ENCODE assay signal across 8 mouse cellular contexts in genomic region chr3:119949041-119949470, GRCm38 (mm10).
DNase-seq lines count a peak whose midpoint lies in the region; ATAC-seq lines count a peak whose summit lies in the region.

No protein-coding gene starts in this region.

- no peaks in the 10 kb centered on the region for H3K36me3 ChIP-seq in forebrain, embryonic 11.5 days (ENCODE audit: control insufficient read depth, insufficient read depth, low read length)
- no peaks in the 10 kb centered on the region for H3K36me3 ChIP-seq in hindbrain, embryonic 15.5 days
- no peaks in the 10 kb centered on the region for H3K36me3 ChIP-seq in limb, embryonic 10.5 days
- no peaks in the 10 kb centered on the region for H3K36me3 ChIP-seq in midbrain, embryonic 11.5 days (ENCODE audit: control insufficient read depth, insufficient read depth, low read length)

- H3K4me2 ChIP-seq in forebrain, embryonic 11.5 days (ENCODE audit: low read depth, low read length, severe bottlenecking), result peak overlapping the region; percentile 42; the same call in 1 of the 2 replicates
- peak overlapping the region; percentile 61 for H3K4me2 ChIP-seq in hindbrain, embryonic 15.5 days
- H3K4me2 ChIP-seq in midbrain, embryonic 11.5 days, result peak overlapping the region; percentile 38

- peak overlapping the region; percentile 12 for H3K4me3 ChIP-seq in forebrain, embryonic 11.5 days (ENCODE audit: low read depth, low read length)
- peak overlapping the region; percentile 28 for H3K4me3 ChIP-seq in hindbrain, embryonic 15.5 days
- H3K4me3 ChIP-seq in limb, embryonic 10.5 days, result peak overlapping the region; percentile 41
- H3K4me3 ChIP-seq in midbrain, embryonic 11.5 days (ENCODE audit: low read depth, low read length), result 0 out of 2 replicates have a peak overlapping the region, but pooled peaks have one; percentile 5

- peak; percentile 42 for ATAC-seq in forebrain, embryonic 11.5 days (replicated peaks; ENCODE audit: low FRiP score)
- ATAC-seq in hindbrain, embryonic 15.5 days (ENCODE audit: low FRiP score, low read depth), result peak; percentile 68; the same call in 1 of the 2 replicates
- peak; percentile 54 for ATAC-seq in midbrain, embryonic 11.5 days (ENCODE audit: low FRiP score)

- H3K4me1 ChIP-seq in forebrain, embryonic 11.5 days (replicated peaks; ENCODE audit: control insufficient read depth, insufficient read depth, low read length), result peaks cover 14% of the 10 kb centered on the region
- peaks cover 24% of the 10 kb centered on the region for H3K4me1 ChIP-seq in hindbrain, embryonic 15.5 days (replicated peaks)
- peaks cover 31% of the 10 kb centered on the region for H3K4me1 ChIP-seq in limb, embryonic 10.5 days
- peaks cover 12% of the 10 kb centered on the region for H3K4me1 ChIP-seq in midbrain, embryonic 11.5 days (ENCODE audit: control insufficient read depth, insufficient read depth, low read length)

- WGBS in forebrain, embryonic 11.5 days, result 13% methylated on average over 17 of the region's 17 CpGs
- 3% methylated on average over 17 of the region's 17 CpGs for WGBS in hindbrain, embryonic 15.5 days
- 46% methylated on average over 17 of the region's 17 CpGs for WGBS in limb, embryonic 10.5 days
- WGBS in midbrain, embryonic 11.5 days, result 26% methylated on average over 17 of the region's 17 CpGs

- H3K27ac ChIP-seq in forebrain, embryonic 11.5 days (ENCODE audit: low read depth, low read length), result peak overlapping the region; percentile 60
- H3K27ac ChIP-seq in hindbrain, embryonic 15.5 days (replicated peaks), result peak overlapping the region; percentile 14
- H3K27ac ChIP-seq in limb, embryonic 10.5 days, result peak overlapping the region; percentile 79
- no peak overlapping the region; the same call in 1 of the 2 replicates for H3K27ac ChIP-seq in midbrain, embryonic 11.5 days (ENCODE audit: low read depth, low read length)

- no peaks in the 10 kb centered on the region for H3K9me3 ChIP-seq in forebrain, embryonic 11.5 days (ENCODE audit: control insufficient read depth, low read length)
- H3K9me3 ChIP-seq in hindbrain, embryonic 15.5 days, result no peaks in the 10 kb centered on the region
- no peaks in the 10 kb centered on the region for H3K9me3 ChIP-seq in limb, embryonic 10.5 days (replicated peaks)
- no peaks in the 10 kb centered on the region for H3K9me3 ChIP-seq in midbrain, embryonic 11.5 days (ENCODE audit: control insufficient read depth, low read length)

- no peaks in the 10 kb centered on the region for H3K27me3 ChIP-seq in forebrain, embryonic 11.5 days (ENCODE audit: control insufficient read depth, insufficient read depth, low read length)
- H3K27me3 ChIP-seq in hindbrain, embryonic 15.5 days, result peaks cover 3% of the 10 kb centered on the region; the same call in 1 of the 2 replicates
- H3K27me3 ChIP-seq in limb, embryonic 10.5 days (ENCODE audit: low read depth, poor library complexity, severe bottlenecking), result no peaks in the 10 kb centered on the region
- no peaks in the 10 kb centered on the region; the same call in 1 of the 2 replicates for H3K27me3 ChIP-seq in midbrain, embryonic 11.5 days (ENCODE audit: control insufficient read depth, insufficient read depth, low read length)

- peak; percentile 18 for DNase-seq in cerebellum, postnatal 25 days
- DNase-seq in cerebellum, adult 9-11 months, result no peak
- DNase-seq in forebrain, embryonic 11.5 days (ENCODE audit: low spot score), result peak; percentile 81
- peak; percentile 61 for DNase-seq in limb, embryonic 10.5 days (ENCODE audit: low spot score)
- DNase-seq in midbrain, embryonic 11.5 days (ENCODE audit: low spot score, missing footprints), result peak; percentile 87
- peak; percentile 60 for DNase-seq in testis, postnatal 10 days (ENCODE audit: low spot score)
- no peak for DNase-seq in thymus, postnatal 0 days (ENCODE audit: low spot score)

- peak overlapping the region; percentile 43 for H3K9ac ChIP-seq in forebrain, embryonic 11.5 days (ENCODE audit: low read length)
- no peak overlapping the region for H3K9ac ChIP-seq in hindbrain, embryonic 15.5 days
- H3K9ac ChIP-seq in midbrain, embryonic 11.5 days (ENCODE audit: low read length), result peak overlapping the region; percentile 12; the same call in 1 of the 2 replicates

Comparison
In these comparisons a context has a peak if more than half of its experiments do, and no peak if none do; other contexts are left out.
1. DNase-seq: peak in cerebellum, postnatal 25 days (2 of 2), forebrain, embryonic 11.5 days (single experiment), limb, embryonic 10.5 days (single experiment), midbrain, embryonic 11.5 days (single experiment) and testis, postnatal 10 days (single experiment); none in cerebellum, adult 9-11 months (single experiment) and thymus, postnatal 0 days (single experiment).
2. Peak in every context shown above with its lines, with median percentiles within 50 percentile points of each other: ATAC-seq, H3K4me2 ChIP-seq and H3K4me3 ChIP-seq.